Mouse (Mus musculus) spleen, adult 12 weeks (tissue): ENCODE data around the gene Tjap1.

Source experiments
- DNase-seq: peaks from one replicate; pipeline ENCODE4 v3.0.0; 2022; ENCODE audit warnings: low spot score

Tjap1 gene

GRCm38 (mm10) chr17:46283140-46283539 lies 314 bp upstream of the Tjap1 start:
- DNase-seq = no peak

GRCm38 (mm10) chr17:46278011-46278765 lies 4.6 kb downstream of the Tjap1 start:
- no peak for DNase-seq

DNA sequence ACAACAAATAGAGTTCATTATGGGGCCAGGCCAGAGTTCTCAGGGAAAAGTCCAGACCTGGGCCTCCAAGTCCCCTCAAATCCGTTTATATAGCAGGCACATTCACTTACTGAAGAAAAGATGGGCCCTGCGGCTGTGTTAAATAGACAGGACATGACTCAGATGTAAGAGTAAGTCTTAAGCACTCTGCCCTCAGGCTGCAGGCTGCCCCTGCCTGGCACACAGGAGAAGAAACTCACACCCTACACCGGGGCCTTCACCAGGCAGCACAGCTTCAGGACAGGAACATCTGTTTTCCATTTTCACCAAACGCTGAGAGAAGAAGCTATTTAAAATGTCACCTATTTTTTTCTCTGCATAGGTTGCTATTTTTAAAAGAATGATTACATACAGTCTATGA lies 5.2 kb downstream of the Tjap1 start:
- no peak for DNase-seq

- no peak for DNase-seq
Observed at GRCm38 (mm10) chr17:46275506-46275905, 7.3 kb downstream of the Tjap1 start.

DNA sequence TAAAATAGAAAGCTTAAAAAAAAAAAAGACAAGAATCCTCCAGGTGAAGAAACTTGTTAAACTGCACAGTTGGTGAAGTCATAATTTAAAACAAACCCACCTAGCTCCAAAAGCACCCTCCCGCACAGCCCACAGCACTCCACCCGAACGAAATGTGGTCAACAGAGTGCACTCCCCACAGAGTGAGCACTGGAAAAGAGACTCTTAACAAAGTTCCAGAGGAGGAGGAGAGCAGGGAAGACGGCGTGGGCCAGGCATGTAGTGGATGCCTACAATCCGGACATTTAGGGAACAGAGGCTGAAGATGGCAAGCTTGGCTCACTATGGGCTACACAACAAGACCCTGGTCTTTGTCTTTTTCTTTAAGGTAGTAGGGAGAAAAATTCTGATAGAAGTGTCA lies 7.8 kb downstream of the Tjap1 start:
- DNase-seq = no peak

DNA sequence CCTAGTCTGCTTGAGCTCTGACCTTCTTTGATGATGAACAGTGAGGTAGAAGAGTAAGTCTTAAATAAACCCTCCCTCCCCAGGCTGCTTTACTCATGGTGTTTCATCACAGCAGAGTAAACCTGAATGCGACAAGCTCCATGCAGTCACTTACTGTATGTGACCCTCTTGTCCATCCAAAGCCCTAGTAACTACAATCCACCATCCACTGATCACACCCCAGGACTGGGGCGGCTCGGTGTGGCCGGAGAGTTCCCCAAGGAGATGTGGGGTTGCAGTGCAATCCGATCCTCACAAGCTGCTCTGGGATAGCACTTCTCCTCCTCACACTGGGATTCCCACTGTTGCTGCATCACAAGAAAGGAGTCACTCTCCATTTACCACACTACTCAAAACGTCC lies 8.4 kb downstream of the Tjap1 start:
- no peak for DNase-seq

DNA sequence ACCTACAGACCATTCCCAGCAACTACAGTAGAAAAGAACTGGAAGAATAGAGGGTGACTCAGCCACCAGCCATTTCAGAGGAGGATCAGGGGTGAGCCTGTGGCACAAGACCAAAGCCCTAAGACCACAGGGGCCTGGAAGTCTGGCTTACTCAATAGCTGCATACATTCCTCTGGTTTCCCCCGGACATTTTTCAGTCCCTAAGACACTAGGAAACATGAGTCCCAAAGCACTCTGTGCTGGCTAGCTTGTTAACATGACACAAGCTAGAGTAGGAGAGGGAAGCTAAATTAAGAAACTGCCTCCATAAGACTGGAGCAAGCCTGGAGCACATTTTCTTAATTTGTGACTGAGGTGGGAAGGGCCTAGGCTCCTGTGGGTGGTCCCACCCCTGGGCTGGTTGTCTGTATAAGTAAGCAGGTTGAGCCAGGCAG lies 9.0 kb downstream of the Tjap1 start:
- DNase-seq = no peak

GRCm38 (mm10) chr17:46272675-46273074 lies 10.2 kb downstream of the Tjap1 start:
- no peak for DNase-seq

DNA sequence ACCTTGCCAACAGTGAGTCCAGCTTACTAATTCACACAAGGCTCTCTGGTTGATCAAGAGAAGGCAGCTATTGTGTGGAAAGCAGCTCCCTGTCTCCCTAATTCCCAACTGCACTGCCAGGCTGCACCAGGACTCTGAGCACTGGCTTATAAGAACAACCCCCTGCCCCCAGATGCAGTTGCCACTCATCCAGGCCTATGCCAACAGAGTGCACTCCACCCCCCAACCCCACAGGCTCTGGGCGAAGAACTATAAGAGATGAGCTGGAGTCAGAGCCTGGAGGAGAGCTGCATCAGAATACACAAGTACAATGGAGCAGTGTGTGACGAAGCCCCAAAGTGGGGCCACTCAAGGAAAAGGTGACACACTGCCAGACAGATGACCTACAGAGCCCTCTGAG lies 10.8 kb downstream of the Tjap1 start:
- DNase-seq = no peak

DNA sequence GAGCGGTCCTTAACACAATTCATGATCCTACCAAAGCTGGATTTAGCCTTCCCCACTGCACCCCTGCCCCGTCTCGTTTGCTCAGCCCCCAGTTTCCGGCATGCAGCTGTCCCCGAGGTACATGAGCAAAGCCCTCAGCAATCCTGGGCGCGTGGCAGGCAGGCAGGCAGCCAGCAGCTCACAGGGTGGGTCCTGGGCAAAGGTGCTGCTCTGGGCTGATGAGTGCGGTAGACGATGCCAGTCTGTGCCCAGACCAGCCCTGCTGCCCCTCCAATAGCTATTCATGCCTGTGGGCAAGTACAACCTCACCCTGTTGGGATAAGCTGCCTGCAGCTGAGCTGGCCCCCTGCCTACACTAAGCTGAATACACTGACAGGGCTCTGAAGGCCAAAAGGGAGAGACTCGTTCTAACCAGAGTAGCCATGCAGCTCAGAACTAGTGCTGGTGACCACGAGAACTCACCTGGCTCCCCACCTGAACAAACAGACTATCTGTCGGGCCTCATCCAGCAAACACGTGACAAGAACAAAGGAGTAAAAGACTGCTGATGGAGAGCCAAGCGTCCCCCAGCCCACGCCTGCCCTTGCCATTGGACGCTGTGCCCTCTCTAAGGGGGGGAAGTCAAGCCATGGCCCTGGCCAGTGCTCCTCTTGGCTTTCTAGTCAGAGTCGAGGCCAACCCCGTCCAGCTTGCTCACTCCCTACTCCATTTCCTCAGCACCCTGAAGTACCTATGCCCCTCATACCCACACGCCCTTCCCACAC lies 12.9 kb downstream of the Tjap1 start:
- no peak for DNase-seq

- no peak for DNase-seq
Observed at GRCm38 (mm10) chr17:46268026-46268720, 14.7 kb downstream of the Tjap1 start.

DNA sequence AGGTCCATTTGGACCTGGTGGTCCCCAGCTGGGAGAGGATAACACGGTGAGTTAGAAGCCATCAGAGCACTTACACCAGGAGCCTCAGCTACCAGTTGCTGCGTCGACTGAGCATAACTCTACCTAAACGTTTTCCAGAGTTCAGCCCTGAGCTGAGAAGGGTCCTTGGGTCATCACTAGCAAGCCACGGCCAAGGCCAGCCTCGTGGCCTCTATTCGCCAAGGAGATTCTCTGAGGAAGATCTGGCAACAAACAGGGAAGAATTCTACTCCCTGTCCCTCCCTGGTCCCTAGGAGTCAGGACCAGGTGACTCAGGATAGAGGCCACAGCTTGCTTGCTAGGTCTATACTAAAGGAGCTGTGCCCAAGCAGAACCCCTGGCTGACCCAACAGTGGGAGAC lies 15.3 kb downstream of the Tjap1 start:
- DNase-seq = no peak

DNA sequence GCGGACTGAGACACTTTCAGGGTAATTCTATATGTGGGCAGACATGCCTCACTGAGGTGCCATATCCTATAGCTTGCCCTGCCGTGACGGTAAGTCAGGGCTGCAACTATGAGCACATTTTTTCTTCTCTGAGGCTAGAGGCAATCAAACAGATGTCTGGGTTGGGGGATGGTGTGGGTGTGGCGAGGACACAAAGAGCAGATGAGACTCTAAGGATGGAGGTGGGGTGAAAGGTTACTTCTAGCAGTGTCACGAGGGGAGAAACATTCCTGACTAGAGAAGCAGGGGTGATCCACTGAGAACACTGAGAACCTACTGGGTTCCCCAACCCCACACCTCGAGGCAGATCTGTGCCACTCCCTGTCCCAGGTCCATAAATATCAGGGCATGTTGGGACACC lies 15.8 kb downstream of the Tjap1 start:
- no peak for DNase-seq

DNA sequence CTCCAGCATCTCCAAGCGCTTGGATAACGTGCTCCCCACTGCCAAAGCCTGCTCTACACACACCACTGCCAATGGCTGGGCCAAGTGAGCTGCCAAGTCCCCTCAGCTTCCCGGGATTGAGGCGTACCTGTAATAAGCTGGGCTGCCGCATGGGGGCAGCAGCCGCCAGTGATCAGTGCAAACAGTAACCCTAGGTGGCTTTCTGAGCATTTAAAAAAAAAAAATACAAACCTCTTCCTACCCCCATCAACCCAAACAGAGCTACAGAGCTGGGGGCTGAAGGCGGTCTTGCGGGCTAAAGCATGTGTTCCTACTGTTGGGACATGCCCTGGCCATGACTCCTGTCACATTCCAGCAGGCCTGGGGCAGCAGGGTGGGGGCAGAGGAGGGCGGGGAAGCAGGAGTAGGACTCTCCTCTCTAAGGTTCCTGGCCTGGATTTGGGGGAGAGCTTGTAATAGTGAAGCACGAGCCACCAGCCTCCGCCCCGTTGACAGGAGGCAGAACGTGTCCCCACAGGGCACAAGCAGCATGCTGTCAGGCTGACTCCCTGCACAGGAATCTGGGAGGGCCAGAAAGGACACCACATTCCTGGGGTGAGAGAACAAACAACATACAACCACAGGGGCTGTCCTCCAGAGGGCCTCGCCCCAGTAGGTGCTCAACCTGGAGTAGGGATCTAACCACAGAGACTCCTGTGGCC lies 16.8 kb downstream of the Tjap1 start:
- peak; percentile 49 for DNase-seq

DNA sequence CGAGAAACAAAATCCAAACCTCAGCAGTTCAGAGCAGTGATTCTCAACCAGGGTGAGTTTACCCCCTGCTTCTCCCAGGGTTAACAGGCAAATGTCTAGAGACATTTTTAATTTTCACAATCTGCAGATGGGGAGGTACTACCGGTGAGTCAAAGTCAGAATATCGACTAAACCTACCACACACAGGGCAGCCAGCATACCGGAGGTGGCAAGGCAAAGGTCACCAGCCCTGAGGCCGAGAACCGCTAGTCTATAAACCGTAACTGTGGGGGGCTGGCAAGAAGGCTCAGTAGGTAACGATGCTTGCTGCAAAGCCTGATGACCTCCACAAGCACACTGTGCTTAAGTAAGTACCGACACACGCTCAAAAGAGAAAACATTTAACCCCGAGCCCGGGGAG lies 17.3 kb downstream of the Tjap1 start:
- DNase-seq = no peak

GRCm38 (mm10) chr17:46262201-46262694 lies 20.6 kb downstream of the Tjap1 start:
- no peak for DNase-seq

DNA sequence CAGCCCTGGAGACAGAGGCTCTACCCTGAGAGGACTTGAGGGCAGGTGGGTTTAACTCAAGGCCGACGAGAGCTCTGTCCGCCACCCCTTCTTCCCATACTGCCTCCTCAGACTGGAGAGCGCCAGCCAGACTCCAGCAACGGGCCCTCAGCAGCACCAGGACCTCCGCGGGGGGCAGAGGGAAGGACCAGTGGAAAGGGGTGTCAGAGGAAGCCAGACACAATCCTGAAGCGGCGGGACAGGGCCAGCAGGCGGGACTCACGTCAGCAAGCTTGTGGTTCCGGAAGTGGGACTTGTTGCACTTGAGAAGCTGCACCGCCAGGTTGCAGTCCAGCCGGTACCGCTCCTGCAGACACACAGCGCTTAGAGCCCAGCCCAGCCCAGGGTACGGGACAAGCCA lies 23.2 kb downstream of the Tjap1 start:
- no peak for DNase-seq

- no peak for DNase-seq
Observed at GRCm38 (mm10) chr17:46258279-46259053, 24.4 kb downstream of the Tjap1 start.

GRCm38 (mm10) chr17:46255147-46255546 lies 27.7 kb downstream of the Tjap1 start:
- no peak for DNase-seq

GRCm38 (mm10) chr17:46254106-46254505 lies 28.7 kb downstream of the Tjap1 start:
- DNase-seq = no peak

- DNase-seq = peak; percentile 73
Observed at GRCm38 (mm10) chr17:46253452-46254084, 29.3 kb downstream of the Tjap1 start, which contains the start of gene Lrrc73. Lrrc73 (plus strand) TSS chr17:46253531.
